Mouse (Mus musculus): ENCODE measurements at regions not wholly inside any gene's neighbourhood (a gene's known extent, or its start where the extent isn't known, plus 50 kb on each side); places are given as distances from the start of the nearest gene placed in this dataset.
"Not testable (repeated sequence)": the region's sequence is repeated elsewhere in the genome, so short reads cannot be mapped to it uniquely, and the experiment has no call there.

GRCm38 (mm10) chr10:70842176-70842838, 186.5 kb upstream of the Phyhipl start:
- WGBS: 81% methylated on average over 4 of the region's 4 CpGs
- Histone ChIP-seq H3K27me3 (no peaks in the 10 kb centered on the region), H3K4me3 (no peak overlapping the region), H3K4me2 (no peak overlapping the region), H3K4me1 (replicated peaks) (no peaks in the 10 kb centered on the region; the same call in 1 of the 2 replicates), H3K36me3 (no peaks in the 10 kb centered on the region), H3K9ac (no peak overlapping the region), H3K27ac (no peak overlapping the region), H3K9me3 (replicated peaks) (no peaks in the 10 kb centered on the region)
- no peak for ATAC-seq (replicated peaks; ENCODE audit: insufficient number of reproducible peaks, insufficient read depth, low FRiP score, low read depth)

GRCm38 (mm10) chr10:70841179-70841578, 185.4 kb upstream of the Phyhipl start:
- H3K36me3 ChIP-seq; H3K27me3 ChIP-seq; H3K9ac ChIP-seq; H3K4me3 ChIP-seq; H3K4me1 ChIP-seq (replicated peaks); H3K27ac ChIP-seq; ATAC-seq (replicated peaks; ENCODE audit: insufficient number of reproducible peaks, insufficient read depth, low FRiP score, low read depth); H3K4me2 ChIP-seq; H3K9me3 ChIP-seq (replicated peaks): not testable (repeated sequence)
- WGBS: 94% methylated on average over 2 of the region's 2 CpGs

DNA sequence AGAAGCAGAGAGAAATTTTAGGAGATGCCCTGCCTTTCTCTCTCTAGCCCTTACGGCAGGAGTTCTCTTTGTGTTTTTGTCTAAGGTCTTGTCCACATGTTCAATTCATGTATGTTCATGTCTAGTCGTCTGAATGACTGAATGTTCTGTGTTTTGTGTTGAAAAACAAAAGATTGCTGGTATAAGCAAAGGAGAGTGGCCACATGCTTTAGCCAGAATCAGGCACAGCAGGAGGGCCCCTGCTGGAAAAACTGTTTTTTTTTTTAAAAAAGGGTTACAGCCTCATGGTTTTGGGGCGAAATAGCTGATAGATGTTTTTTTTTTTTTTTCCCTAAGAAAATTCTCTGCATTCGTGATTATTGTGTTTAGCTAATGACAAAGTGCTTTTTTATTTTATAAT, 182.4 kb upstream of the Phyhipl start:
- Histone ChIP-seq H3K9ac (no peak overlapping the region), H3K4me2 (no peak overlapping the region), H3K36me3 (no peaks in the 10 kb centered on the region), H3K27ac (no peak overlapping the region), H3K9me3 (replicated peaks) (no peaks in the 10 kb centered on the region), H3K27me3 (no peaks in the 10 kb centered on the region), H3K4me3 (no peak overlapping the region), H3K4me1 (replicated peaks) (no peaks in the 10 kb centered on the region)
- no peak for ATAC-seq (replicated peaks; ENCODE audit: insufficient number of reproducible peaks, insufficient read depth, low FRiP score, low read depth)
- WGBS: 81% methylated on average over 4 of the region's 4 CpGs

- Histone ChIP-seq H3K36me3 (no peaks in the 10 kb centered on the region), H3K27me3 (no peaks in the 10 kb centered on the region)
- no peak for ATAC-seq (replicated peaks; ENCODE audit: insufficient number of reproducible peaks, insufficient read depth, low FRiP score, low read depth)
Observed at GRCm38 (mm10) chr10:70837326-70837725, 181.6 kb upstream of the Phyhipl start.

DNA sequence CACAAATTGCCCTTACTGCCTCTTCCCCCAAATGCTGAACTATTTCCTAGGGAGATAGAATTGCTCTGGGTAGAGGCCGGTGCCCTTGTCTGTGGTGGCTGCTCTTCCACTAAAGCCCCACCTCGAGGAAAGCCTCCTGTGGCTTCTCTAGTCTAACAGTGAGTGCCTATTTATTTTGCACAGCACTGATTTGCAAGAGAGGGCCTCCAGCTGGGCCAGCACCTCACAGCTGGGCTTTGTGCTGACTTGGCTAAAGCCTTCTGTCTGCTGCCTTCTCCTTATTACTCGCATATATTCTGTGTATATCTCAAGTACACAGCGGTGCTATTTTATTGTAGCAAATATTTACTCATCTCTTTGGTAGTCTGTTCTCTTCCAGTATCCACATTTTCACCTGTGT, 176.9 kb upstream of the Phyhipl start:
- H3K4me2 ChIP-seq: no peak overlapping the region
- ATAC-seq (replicated peaks; ENCODE audit: insufficient number of reproducible peaks, insufficient read depth, low FRiP score, low read depth): no peak
- H3K4me3 ChIP-seq: no peak overlapping the region
- H3K9ac ChIP-seq: no peak overlapping the region
- H3K9me3 ChIP-seq (replicated peaks): no peaks in the 10 kb centered on the region
- 52% methylated on average over 4 of the region's 4 CpGs for WGBS
- no peak overlapping the region for H3K27ac ChIP-seq
- no peaks in the 10 kb centered on the region for H3K36me3 ChIP-seq
- no peaks in the 10 kb centered on the region for H3K4me1 ChIP-seq (replicated peaks)
- H3K27me3 ChIP-seq: no peaks in the 10 kb centered on the region

More at GRCm38 (mm10) chr10:70837326-70837725, 181.6 kb upstream of the Phyhipl start:
- H3K27ac ChIP-seq: no peak overlapping the region
- no peak overlapping the region for H3K9ac ChIP-seq
- H3K4me2 ChIP-seq: no peak overlapping the region
- no peak overlapping the region for H3K4me3 ChIP-seq
- no peaks in the 10 kb centered on the region for H3K4me1 ChIP-seq (replicated peaks)
- WGBS: 78% methylated on average over 6 of the region's 6 CpGs
- H3K9me3 ChIP-seq (replicated peaks): no peaks in the 10 kb centered on the region

- Histone ChIP-seq H3K4me2 (no peak overlapping the region), H3K9ac (no peak overlapping the region), H3K9me3 (replicated peaks) (no peaks in the 10 kb centered on the region), H3K27me3 (no peaks in the 10 kb centered on the region), H3K4me3 (no peak overlapping the region), H3K36me3 (no peaks in the 10 kb centered on the region), H3K27ac (no peak overlapping the region), H3K4me1 (replicated peaks) (no peaks in the 10 kb centered on the region)
- 52% methylated on average over 4 of the region's 4 CpGs for WGBS
- no peak for ATAC-seq (replicated peaks; ENCODE audit: insufficient number of reproducible peaks, insufficient read depth, low FRiP score, low read depth)
Observed at GRCm38 (mm10) chr10:70828217-70828616, 172.5 kb upstream of the Phyhipl start.

DNA sequence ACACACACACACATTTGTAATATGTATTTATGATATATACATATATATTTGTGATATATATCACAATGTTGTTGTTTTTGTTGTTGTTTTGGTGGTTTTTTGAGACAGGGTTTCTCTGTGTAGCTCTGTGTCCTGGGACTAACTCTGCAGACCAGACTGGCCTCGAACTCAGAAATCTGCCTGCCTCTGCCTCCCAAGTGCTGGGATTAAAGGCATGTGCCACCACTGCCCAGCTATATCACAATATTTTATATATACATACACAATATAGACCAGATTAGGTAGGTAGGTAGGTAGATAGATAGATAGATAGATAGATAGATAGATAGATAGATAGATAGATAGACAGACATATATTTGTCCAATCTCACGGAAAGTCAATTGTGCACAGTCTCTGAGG, 171.8 kb upstream of the Phyhipl start:
- WGBS: 80% methylated on average over 2 of the region's 2 CpGs
- not testable (repeated sequence) for H3K4me1 ChIP-seq (replicated peaks); H3K36me3 ChIP-seq; H3K27ac ChIP-seq; ATAC-seq (replicated peaks; ENCODE audit: insufficient number of reproducible peaks, insufficient read depth, low FRiP score, low read depth); H3K4me3 ChIP-seq; H3K9me3 ChIP-seq (replicated peaks); H3K27me3 ChIP-seq; H3K9ac ChIP-seq; H3K4me2 ChIP-seq

DNA sequence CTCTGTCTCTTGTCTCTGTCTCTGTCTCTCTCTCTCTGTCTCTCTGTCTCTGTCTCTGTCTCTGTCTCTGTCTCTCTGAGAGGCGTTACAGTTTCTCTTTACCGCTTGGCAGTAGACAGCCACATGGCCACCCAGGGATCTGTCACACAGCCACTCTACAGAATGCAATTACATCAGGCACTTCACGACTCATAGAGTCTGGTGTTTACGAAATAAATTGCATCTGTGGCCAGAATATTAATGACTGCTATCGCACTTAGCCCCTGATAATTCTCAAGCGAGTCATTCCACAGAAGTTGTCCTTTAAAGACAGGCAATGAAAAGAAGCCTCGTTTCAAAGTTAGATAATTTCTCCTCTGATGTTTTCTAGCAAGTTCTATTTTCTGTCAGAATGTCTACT, 170.9 kb upstream of the Phyhipl start:
- Histone ChIP-seq H3K4me1 (replicated peaks) (no peaks in the 10 kb centered on the region), H3K36me3 (no peaks in the 10 kb centered on the region), H3K4me2 (no peak overlapping the region), H3K27me3 (no peaks in the 10 kb centered on the region), H3K9me3 (replicated peaks) (no peaks in the 10 kb centered on the region), H3K4me3 (no peak overlapping the region), H3K9ac (no peak overlapping the region), H3K27ac (no peak overlapping the region)
- no peak for ATAC-seq (replicated peaks; ENCODE audit: insufficient number of reproducible peaks, insufficient read depth, low FRiP score, low read depth)
- 73% methylated on average over 7 of the region's 7 CpGs for whole genome bisulfite sequencing

DNA sequence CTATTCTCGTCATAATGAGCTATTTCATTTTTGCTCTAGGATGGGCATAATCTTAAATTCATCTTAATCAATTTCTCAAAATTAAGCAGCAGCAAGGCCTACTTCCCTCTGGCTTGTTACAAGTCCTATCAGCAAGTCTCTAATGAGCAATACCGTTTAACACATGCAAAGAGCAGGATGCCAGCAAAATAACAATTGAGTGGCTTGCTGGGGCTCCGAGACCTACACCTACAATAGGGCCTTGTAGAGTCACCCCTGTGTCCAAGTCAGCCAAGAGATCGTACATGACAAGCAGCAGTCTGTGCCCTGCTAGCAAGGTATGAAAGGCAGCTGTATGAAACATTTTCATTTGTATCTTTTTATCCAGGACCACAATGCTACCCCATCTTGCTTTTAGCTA, 169.7 kb upstream of the Phyhipl start:
- Histone ChIP-seq H3K9me3 (replicated peaks) (no peaks in the 10 kb centered on the region), H3K9ac (no peak overlapping the region), H3K27ac (no peak overlapping the region), H3K4me3 (no peak overlapping the region), H3K4me1 (replicated peaks) (no peaks in the 10 kb centered on the region), H3K27me3 (no peaks in the 10 kb centered on the region), H3K4me2 (no peak overlapping the region), H3K36me3 (no peaks in the 10 kb centered on the region)
- ATAC-seq (replicated peaks; ENCODE audit: insufficient number of reproducible peaks, insufficient read depth, low FRiP score, low read depth): no peak
- 78% methylated on average over 4 of the region's 4 CpGs for WGBS

GRCm38 (mm10) chr10:70824461-70824860, 168.7 kb upstream of the Phyhipl start:
- H3K4me3 ChIP-seq: no peak overlapping the region
- 80% methylated on average over 5 of the region's 5 CpGs for WGBS
- H3K9me3 ChIP-seq (replicated peaks): no peaks in the 10 kb centered on the region
- no peak for ATAC-seq (replicated peaks; ENCODE audit: insufficient number of reproducible peaks, insufficient read depth, low FRiP score, low read depth)
- H3K27ac ChIP-seq: no peak overlapping the region
- no peaks in the 10 kb centered on the region for H3K4me1 ChIP-seq (replicated peaks)
- H3K27me3 ChIP-seq: no peaks in the 10 kb centered on the region
- no peaks in the 10 kb centered on the region for H3K36me3 ChIP-seq
- no peak overlapping the region for H3K9ac ChIP-seq
- no peak overlapping the region for H3K4me2 ChIP-seq

- 66% methylated on average over 2 of the region's 2 CpGs for WGBS
- Histone ChIP-seq H3K36me3 (no peaks in the 10 kb centered on the region), H3K9me3 (replicated peaks) (no peaks in the 10 kb centered on the region), H3K9ac (no peak overlapping the region), H3K4me1 (replicated peaks) (no peaks in the 10 kb centered on the region), H3K4me2 (no peak overlapping the region), H3K27ac (no peak overlapping the region), H3K4me3 (no peak overlapping the region), H3K27me3 (no peaks in the 10 kb centered on the region)
- no peak for ATAC-seq (replicated peaks; ENCODE audit: insufficient number of reproducible peaks, insufficient read depth, low FRiP score, low read depth)
Observed at GRCm38 (mm10) chr10:70819951-70820350, 164.2 kb upstream of the Phyhipl start.

DNA sequence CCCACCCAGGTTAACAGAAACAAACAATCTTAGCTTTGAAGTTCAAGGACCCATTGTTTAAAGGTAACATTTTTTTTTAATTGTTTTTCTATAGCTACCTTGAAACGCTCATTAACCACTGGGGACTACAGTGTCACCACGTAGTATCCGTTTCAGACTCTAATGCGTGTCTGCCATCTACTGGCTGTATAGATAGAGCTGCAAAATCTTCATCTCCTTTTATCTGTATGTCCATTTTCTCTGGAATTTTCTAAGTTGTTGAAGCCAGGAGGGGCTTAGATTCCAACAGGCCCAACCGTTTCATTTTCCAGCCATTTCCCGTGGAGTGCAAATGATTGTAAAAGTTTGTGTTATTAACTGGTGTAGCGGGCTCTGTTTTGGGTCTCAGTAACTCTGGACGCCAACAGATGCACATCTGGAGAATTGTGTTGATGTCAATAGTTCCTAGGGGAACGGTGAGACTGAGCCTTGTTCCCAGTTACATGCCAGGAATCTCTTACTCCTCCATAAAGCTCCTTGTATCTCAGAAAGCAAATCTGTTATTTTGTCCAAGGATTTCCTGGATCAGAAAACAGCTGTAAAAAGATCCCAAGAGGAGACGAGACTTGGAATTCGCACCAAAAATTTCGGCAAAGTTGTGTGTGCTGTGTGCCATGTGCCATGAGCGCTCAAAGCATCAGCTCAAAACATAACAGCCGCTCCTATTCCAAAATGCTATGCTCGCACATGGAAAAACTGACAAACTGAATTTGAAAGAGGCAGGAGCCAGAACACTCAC, 158.8 kb upstream of the Phyhipl start:
- Histone ChIP-seq H3K27me3 (no peaks in the 10 kb centered on the region), H3K9ac (no peak overlapping the region), H3K4me2 (no peak overlapping the region), H3K4me3 (no peak overlapping the region), H3K9me3 (replicated peaks) (no peaks in the 10 kb centered on the region), H3K4me1 (replicated peaks) (no peaks in the 10 kb centered on the region), H3K27ac (no peak overlapping the region), H3K36me3 (no peaks in the 10 kb centered on the region)
- 53% methylated on average over 15 of the region's 15 CpGs for WGBS
- no peak for ATAC-seq (replicated peaks; ENCODE audit: insufficient number of reproducible peaks, insufficient read depth, low FRiP score, low read depth)
